Mouse (Mus musculus): ENCODE measurements around the gene Popdc2.
A peak's percentile ranks its signal among the peaks of the same experiment; 100 is the strongest.

Gene Popdc2

GRCm38 (mm10) chr16:38401468-38401867, 39.5 kb downstream of the Popdc2 start:
- DNase-seq (ENCODE audit: low spot score): no peak

DNA sequence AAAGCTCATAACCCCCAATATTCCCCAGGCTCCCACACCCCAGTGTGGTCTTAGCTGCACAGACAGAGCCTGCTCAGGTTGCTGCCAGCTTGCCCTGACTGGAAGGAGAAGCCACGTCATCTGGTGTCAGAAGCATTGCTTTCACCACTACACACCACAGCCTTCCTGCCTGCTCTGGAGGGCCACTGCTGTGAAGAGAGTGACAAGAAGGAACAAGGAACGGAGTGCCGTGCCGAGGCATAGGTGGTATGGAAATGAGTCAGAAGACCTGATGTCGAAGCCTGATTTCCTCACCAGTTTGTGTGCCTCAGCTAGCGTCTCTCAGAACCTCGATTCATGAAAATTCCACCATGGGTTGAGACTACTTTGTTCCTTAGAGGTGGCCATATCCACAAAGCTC, 41.6 kb downstream of the Popdc2 start:
- DNase-seq (ENCODE audit: low spot score): no peak

DNA sequence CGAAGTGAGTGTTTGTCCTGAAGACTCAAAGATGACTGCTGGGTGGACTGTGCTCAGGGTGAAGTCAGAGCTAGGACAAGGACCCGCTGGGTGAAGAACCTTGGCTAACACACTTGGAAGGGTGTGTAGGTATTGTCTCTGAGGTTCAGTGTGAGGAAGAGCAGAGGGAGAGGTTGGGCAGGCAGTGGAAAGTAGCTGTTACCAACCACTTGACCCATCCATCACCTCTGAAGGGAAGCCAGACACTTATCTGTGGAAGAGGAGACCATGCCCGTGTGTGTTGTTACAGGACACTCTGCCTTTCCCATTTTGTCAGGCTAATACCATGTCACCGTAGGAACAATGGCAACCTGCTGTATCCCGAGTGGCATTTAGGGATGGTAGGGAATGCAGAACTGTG, 44.3 kb downstream of the Popdc2 start:
- no peak for DNase-seq (ENCODE audit: low spot score)

- no peak for DNase-seq (ENCODE audit: low spot score)
Observed at GRCm38 (mm10) chr16:38406708-38407107, 44.7 kb downstream of the Popdc2 start.

DNA sequence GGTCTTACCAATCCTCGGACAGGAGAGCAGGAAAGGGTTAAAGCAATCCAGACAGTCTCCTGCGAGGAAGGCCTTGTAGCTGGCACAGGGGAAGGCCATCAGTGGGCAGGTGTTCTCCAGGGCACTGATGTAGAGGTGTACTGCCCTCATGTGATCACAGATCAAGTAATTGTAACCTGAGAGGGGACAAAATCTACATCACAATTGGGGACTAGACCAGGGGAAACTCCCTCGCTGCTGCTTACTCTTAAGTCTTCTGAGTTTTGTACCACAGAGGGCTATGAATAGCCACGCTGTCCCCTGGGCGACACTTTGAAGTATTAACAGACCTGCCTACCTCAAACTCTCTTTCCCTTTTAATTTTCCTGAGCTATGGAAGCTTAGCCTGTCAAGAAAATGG, 45.6 kb downstream of the Popdc2 start:
- no peak for DNase-seq (ENCODE audit: low spot score)

GRCm38 (mm10) chr16:38408416-38408815, 46.4 kb downstream of the Popdc2 start:
- no peak for DNase-seq (ENCODE audit: low spot score)

- DNase-seq (ENCODE audit: low spot score): no peak
Observed at GRCm38 (mm10) chr16:38414953-38415352, 52.9 kb downstream of the Popdc2 start.

- peak; percentile 22 for DNase-seq (ENCODE audit: low spot score)
Observed at GRCm38 (mm10) chr16:38425374-38425773, 63.4 kb downstream of the Popdc2 start.

DNA sequence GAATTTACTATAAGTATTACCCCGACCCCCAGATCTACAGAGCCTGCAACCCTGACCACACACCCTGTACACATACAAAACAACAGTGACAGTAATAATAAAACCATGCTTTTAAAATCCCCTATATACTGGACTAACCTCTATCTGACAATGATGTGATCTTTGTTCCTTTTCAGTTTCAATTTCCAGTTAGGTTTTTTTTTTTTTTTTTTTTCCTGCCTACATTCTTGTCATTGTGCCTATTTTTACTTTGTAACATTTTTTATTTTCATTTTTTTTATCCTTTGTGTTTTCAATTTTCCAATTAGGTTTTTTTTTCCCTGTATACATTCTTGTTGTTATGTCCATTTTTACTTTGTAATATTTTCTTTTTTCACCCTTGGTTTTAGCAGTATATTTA, 63.8 kb downstream of the Popdc2 start:
- DNase-seq (ENCODE audit: low spot score): no peak
